Mouse (Mus musculus) lung, embryonic 14.5 days (tissue): ENCODE measurements around the gene Wnt9b. TPM values are rescaled to one million over a fixed set of nuclear protein-coding genes. Genes with fewer than 3 reads are reported as not detected.

Experiments
- ATAC-seq: fragments of 200-750 bp; cut with Nextera tagmentation; 2 replicates; pipeline ENCODE4 v1.8.0; 2017; ENCODE audit warnings: mild to moderate bottlenecking, moderate TSS enrichment, moderate library complexity; ENCODE audit not compliant: insufficient read depth
- DNase-seq: peaks from one replicate; pipeline ENCODE4 v3.0.0-alpha.2; 2015
- H3K27ac ChIP-seq: fragments of 300-500 bp; sonication (generic); 2 replicates; pipeline ENCODE4 v1.5.1; 2014; ENCODE audit warnings: low read depth, mild to moderate bottlenecking, moderate library complexity
- H3K27me3 ChIP-seq: fragments of 300-500 bp; sonication (generic); 2 replicates; pipeline ENCODE4 v1.6.1; 2014; ENCODE audit warnings: low read length, control low read depth; ENCODE audit not compliant: insufficient read depth
- H3K36me3 ChIP-seq: fragments of 300-500 bp; sonication (generic); 2 replicates; pipeline ENCODE4 v1.6.1; 2014; ENCODE audit warnings: control low read depth; ENCODE audit not compliant: insufficient read depth
- H3K4me1 ChIP-seq: fragments of 300-500 bp; sonication (generic); 2 replicates; pipeline ENCODE4 v1.6.1; 2014; ENCODE audit warnings: antibody characterized with exemption, control low read depth; ENCODE audit not compliant: insufficient read depth
- H3K4me2 ChIP-seq: fragments of 300-500 bp; sonication (generic); 2 replicates; pipeline ENCODE4 v1.6.1; 2014; ENCODE audit warnings: mild to moderate bottlenecking
- H3K4me3 ChIP-seq: fragments of 300-500 bp; sonication (generic); 2 replicates; pipeline ENCODE4 v1.5.1; 2014; ENCODE audit warnings: low read depth, low read length
- H3K9ac ChIP-seq: fragments of 300-500 bp; sonication (generic); 2 replicates; pipeline ENCODE4 v1.6.1; 2014
- H3K9me3 ChIP-seq: fragments of 300-500 bp; sonication (generic); 2 replicates; pipeline ENCODE4 v1.6.1; 2016; ENCODE audit warnings: low read depth, low read length, control low read depth
- CTCF ChIP-seq: IDR thresholded peaks from 2 replicates; pipeline ENCODE4 v1.5.1; 2016; ENCODE audit warnings: antibody characterized with exemption, low read depth
- WGBS: fragments of 180-500 bp; shearing (Covaris S2); extraction: QIAGEN DNeasy Blood & Tissue Kit; methylation state at CpG from one replicate; pipeline ENCODE4 v1.1.7; 2014; 5-methylcytosine and 5-hydroxymethylcytosine counted together
- polyA plus RNA-seq: library from polyadenylated mRNA; unstranded; fragments of >200 nt; fragmentation: Nextera tagmentation; extraction: Ambion mirVana; gene quantifications from 2 replicates; pipeline ENCODE4 v1.2.1, GENCODE M21; 2014

Wnt9b gene
- not detected in 2 replicates for polyA plus RNA-seq

- TF ChIP-seq CTCF = no peak
- Histone ChIP-seq H3K4me2 (peak within 1 kb of the TSS; percentile 75), H3K27me3 (peaks cover 64% of the 10 kb centered on the region), H3K4me1 (0 out of 2 replicates have a peak, but pooled peaks cover 6% of the 10 kb centered on the region), H3K36me3 (no peaks in the 10 kb centered on the region), H3K4me3 (peak within 1 kb of the TSS; percentile 39), H3K27ac (no peak within 1 kb of the TSS), H3K9ac (peak within 1 kb of the TSS; percentile 29; the same call in 1 of the 2 replicates), H3K9me3 (no peaks in the 10 kb centered on the region)
- ATAC-seq = peak; percentile 71
- DNase-seq = peak; percentile 71
- WGBS = under 1% methylated on average over 62 of the region's 68 CpGs
These were observed at the start of gene Wnt9b for GRCm38 (mm10) chr11:103749306-103750089. Wnt9b (minus strand) TSS chr11:103749821.

- WGBS = 43% methylated on average over 5 of the region's 5 CpGs
- no peak for ATAC-seq
- H3K36me3 ChIP-seq = no peaks in the 10 kb centered on the region
These were observed 40.3 kb upstream of the Wnt9b start for GRCm38 (mm10) chr11:103789951-103790350.

GRCm38 (mm10) chr11:103780152-103780551 lies 30.5 kb upstream of the Wnt9b start:
- no peak overlapping the region for H3K9ac ChIP-seq
- no peak overlapping the region for H3K4me2 ChIP-seq
- no peak for TF ChIP-seq CTCF
- H3K27me3 ChIP-seq = peaks cover 18% of the 10 kb centered on the region
- DNase-seq (no peak), ATAC-seq (no peak)
- H3K4me1 ChIP-seq = no peaks in the 10 kb centered on the region
- H3K4me3 ChIP-seq = no peak overlapping the region
- 57% methylated on average over 9 of the region's 9 CpGs for WGBS
- H3K27ac ChIP-seq = no peak overlapping the region
- H3K9me3 ChIP-seq = no peaks in the 10 kb centered on the region
- no peaks in the 10 kb centered on the region for H3K36me3 ChIP-seq

More at GRCm38 (mm10) chr11:103789951-103790350, 40.3 kb upstream of the Wnt9b start:
- Histone ChIP-seq H3K27ac (no peak overlapping the region), H3K4me1 (no peaks in the 10 kb centered on the region), H3K27me3 (peaks cover 11% of the 10 kb centered on the region), H3K4me3 (no peak overlapping the region), H3K4me2 (no peak overlapping the region), H3K9me3 (no peaks in the 10 kb centered on the region), H3K9ac (no peak overlapping the region)
- no peak for TF ChIP-seq CTCF
- peak; percentile 36 for DNase-seq

GRCm38 (mm10) chr11:103774228-103774530 lies 24.6 kb upstream of the Wnt9b start:
- H3K4me1 ChIP-seq = no peaks in the 10 kb centered on the region
- H3K9me3 ChIP-seq = no peaks in the 10 kb centered on the region
- H3K9ac ChIP-seq = no peak overlapping the region
- no peaks in the 10 kb centered on the region for H3K36me3 ChIP-seq
- peak overlapping the region; percentile 25 for H3K4me3 ChIP-seq
- TF ChIP-seq CTCF = no peak
- 1% methylated on average over 19 of the region's 19 CpGs for WGBS
- ATAC-seq (no peak), DNase-seq (no peak)
- peak overlapping the region; percentile 48 for H3K4me2 ChIP-seq
- peaks cover 77% of the 10 kb centered on the region for H3K27me3 ChIP-seq
- no peak overlapping the region for H3K27ac ChIP-seq

- H3K4me1 ChIP-seq = no peaks in the 10 kb centered on the region
- H3K27me3 ChIP-seq = peaks cover 78% of the 10 kb centered on the region
- DNase-seq = peak; percentile 32
- H3K9me3 ChIP-seq = no peaks in the 10 kb centered on the region
- H3K4me2 ChIP-seq = peak within 1 kb of the TSS; percentile 48
- no peak for ATAC-seq
- no peaks in the 10 kb centered on the region for H3K36me3 ChIP-seq
- TF ChIP-seq CTCF = no peak
- H3K4me3 ChIP-seq = peak within 1 kb of the TSS; percentile 25
- H3K27ac ChIP-seq = no peak within 1 kb of the TSS
- no peak within 1 kb of the TSS for H3K9ac ChIP-seq
- under 1% methylated on average over 60 of the region's 60 CpGs for WGBS
These were observed 24.0 kb upstream of the Wnt9b start, which contains the start of gene Wnt3 for GRCm38 (mm10) chr11:103773387-103774227. Wnt3 (plus strand) TSS chr11:103774150.

- Histone ChIP-seq H3K9ac (no peak overlapping the region), H3K36me3 (no peaks in the 10 kb centered on the region), H3K27me3 (peaks cover 77% of the 10 kb centered on the region), H3K27ac (no peak overlapping the region), H3K4me3 (no peak overlapping the region; the same call in 1 of the 2 replicates), H3K4me1 (no peaks in the 10 kb centered on the region), H3K4me2 (peak overlapping the region; percentile 48; the same call in 1 of the 2 replicates), H3K9me3 (no peaks in the 10 kb centered on the region)
- DNase-seq (no peak), ATAC-seq (no peak)
- 2% methylated on average over 23 of the region's 23 CpGs for WGBS
- no peak for TF ChIP-seq CTCF
These were observed 23.1 kb upstream of the Wnt9b start for GRCm38 (mm10) chr11:103772505-103773386.
